Mouse (Mus musculus) intestine, embryonic 15.5 days (tissue): ENCODE data around the gene Nbeal2. TPM values are rescaled to one million over a fixed set of nuclear protein-coding genes. Genes with fewer than 3 reads are reported as not detected.

Experiments
- ATAC-seq: fragments of 200-750 bp; cut with Nextera tagmentation; 2 replicates; pipeline ENCODE4 v1.8.0; 2017; ENCODE audit warnings: moderate TSS enrichment, moderate library complexity
- H3K27ac ChIP-seq: fragments of 300-500 bp; sonication (generic); 2 replicates; pipeline ENCODE4 v1.5.1; 2015; ENCODE audit warnings: mild to moderate bottlenecking, inconsistent platforms
- H3K27me3 ChIP-seq: fragments of 300-500 bp; sonication (generic); replicated peaks from 2 replicates; pipeline ENCODE4 v1.6.1; 2015; ENCODE audit warnings: inconsistent platforms
- H3K36me3 ChIP-seq: fragments of 300-500 bp; sonication (generic); 2 replicates; pipeline ENCODE4 v1.6.1; 2015; ENCODE audit warnings: inconsistent platforms
- H3K4me1 ChIP-seq: fragments of 300-500 bp; sonication (generic); replicated peaks from 2 replicates; pipeline ENCODE4 v1.6.1; 2015; ENCODE audit warnings: inconsistent platforms
- H3K4me2 ChIP-seq: fragments of 300-500 bp; sonication (generic); replicated peaks from 2 replicates; pipeline ENCODE4 v1.6.1; 2015; ENCODE audit warnings: mild to moderate bottlenecking, inconsistent platforms
- H3K4me3 ChIP-seq: fragments of 300-500 bp; sonication (generic); replicated peaks from 2 replicates; pipeline ENCODE4 v1.5.1; 2015; ENCODE audit warnings: inconsistent platforms
- H3K9ac ChIP-seq: fragments of 300-500 bp; sonication (generic); 2 replicates; pipeline ENCODE4 v1.6.1; 2015; ENCODE audit warnings: inconsistent platforms
- H3K9me3 ChIP-seq: fragments of 300-500 bp; sonication (generic); 2 replicates; pipeline ENCODE4 v1.6.1; 2016; ENCODE audit warnings: inconsistent platforms
- WGBS: fragments of 180-500 bp; shearing (Covaris S2); methylation state at CpG from one replicate; pipeline ENCODE4 v1.1.7; 2015; 5-methylcytosine and 5-hydroxymethylcytosine counted together
- polyA plus RNA-seq: library from polyadenylated mRNA; unstranded; fragments of >200 nt; fragmentation: Nextera tagmentation; extraction: Ambion mirVana; gene quantifications from 2 replicates; pipeline ENCODE4 v1.2.1, GENCODE M21; 2015

The Nbeal2 gene
- polyA plus RNA-seq, 1 experiment from 2014 or later = 3.6 TPM

- H3K27ac ChIP-seq = no peak overlapping the region
- no peak overlapping the region for H3K4me3 ChIP-seq
- 76% methylated on average over 3 of the region's 3 CpGs for WGBS
- H3K9ac ChIP-seq = no peak overlapping the region
- no peak overlapping the region for H3K4me2 ChIP-seq
- no peaks in the 10 kb centered on the region for H3K27me3 ChIP-seq
- H3K36me3 ChIP-seq = peaks cover 46% of the 10 kb centered on the region
- no peaks in the 10 kb centered on the region for H3K9me3 ChIP-seq
- H3K4me1 ChIP-seq = no peaks in the 10 kb centered on the region
- no peak for ATAC-seq
Measured at GRCm38 (mm10) chr9:110617081-110617480, 36.9 kb downstream of the Nbeal2 start.

- peaks cover 33% of the 10 kb centered on the region for H3K36me3 ChIP-seq
- H3K27ac ChIP-seq = no peak overlapping the region
- 90% methylated on average over 3 of the region's 3 CpGs for WGBS
- no peak overlapping the region for H3K4me2 ChIP-seq
- no peak overlapping the region for H3K9ac ChIP-seq
- no peak overlapping the region for H3K4me3 ChIP-seq
- H3K27me3 ChIP-seq = no peaks in the 10 kb centered on the region
- H3K4me1 ChIP-seq = no peaks in the 10 kb centered on the region
- H3K9me3 ChIP-seq = no peaks in the 10 kb centered on the region
- no peak for ATAC-seq
Measured at GRCm38 (mm10) chr9:110611471-110611870, 42.5 kb downstream of the Nbeal2 start.

- WGBS = 79% methylated on average over 1 of the region's 1 CpGs
- peaks cover 6% of the 10 kb centered on the region; the same call in 1 of the 2 replicates for H3K36me3 ChIP-seq
- H3K4me1 ChIP-seq = no peaks in the 10 kb centered on the region
- no peak for ATAC-seq
- no peak overlapping the region for H3K9ac ChIP-seq
- no peak overlapping the region for H3K4me2 ChIP-seq
- no peak overlapping the region for H3K27ac ChIP-seq
- no peaks in the 10 kb centered on the region for H3K27me3 ChIP-seq
- H3K4me3 ChIP-seq = no peak overlapping the region
- no peaks in the 10 kb centered on the region for H3K9me3 ChIP-seq
Measured at GRCm38 (mm10) chr9:110583521-110583920, 70.4 kb downstream of the Nbeal2 start.

GRCm38 (mm10) chr9:110582161-110582560 is 71.8 kb downstream of the Nbeal2 start:
- no peak overlapping the region for H3K9ac ChIP-seq

More at GRCm38 (mm10) chr9:110582161-110582560, 71.8 kb downstream of the Nbeal2 start:
- no peak for ATAC-seq
- Histone ChIP-seq H3K4me3 (no peak overlapping the region), H3K27me3 (no peaks in the 10 kb centered on the region), H3K4me1 (no peaks in the 10 kb centered on the region), H3K9me3 (no peaks in the 10 kb centered on the region), H3K4me2 (no peak overlapping the region), H3K36me3 (0 out of 2 replicates have a peak, but pooled peaks cover 3% of the 10 kb centered on the region), H3K27ac (no peak overlapping the region)
- 89% methylated on average over 2 of the region's 2 CpGs for WGBS

Other genes starting within 250 kb of the Nbeal2 start
- gene Ptpn23, start 245.9 kb downstream of the Nbeal2 start, polyA plus RNA-seq = 12.2 and 15.6 TPM in 2 replicates
- gene Ngp, start 234.4 kb downstream of the Nbeal2 start, polyA plus RNA-seq = 5.3 and 10.7 TPM in 2 replicates
- gene Klhl18, start 177.5 kb downstream of the Nbeal2 start, polyA plus RNA-seq = 7.2 and 8.5 TPM in 2 replicates
- 0.72 and 0.79 TPM in 2 replicates for gene Kif9, start 177.2 kb downstream of the Nbeal2 start, polyA plus RNA-seq
- gene Setd2, start 121.6 kb downstream of the Nbeal2 start, polyA plus RNA-seq = 24.7 and 25.3 TPM in 2 replicates
- gene Nradd, start 29.7 kb downstream of the Nbeal2 start, polyA plus RNA-seq = 27.0 and 29.0 TPM in 2 replicates
- 162 and 166 TPM in 2 replicates for gene Ccdc12, start 2.3 kb upstream of the Nbeal2 start, polyA plus RNA-seq
- gene Myl3, start 87.7 kb upstream of the Nbeal2 start, polyA plus RNA-seq = 0.53 and 0.58 TPM in 2 replicates
- gene Pth1r, start 93.0 kb upstream of the Nbeal2 start, polyA plus RNA-seq = 21.6 and 23.6 TPM in 2 replicates
- not detected in 2 replicates for gene Prss42, start 144.0 kb upstream of the Nbeal2 start, polyA plus RNA-seq
- not detected in 2 replicates for gene Prss44, start 159.8 kb upstream of the Nbeal2 start, polyA plus RNA-seq
- not detected in 2 replicates for gene Prss43, start 172.5 kb upstream of the Nbeal2 start, polyA plus RNA-seq
- gene Prss45, start 180.4 kb upstream of the Nbeal2 start, polyA plus RNA-seq = not detected in 2 replicates
- not detected in 2 replicates for gene Prss46, start 190.3 kb upstream of the Nbeal2 start, polyA plus RNA-seq
- gene Prss50, start 203.8 kb upstream of the Nbeal2 start, polyA plus RNA-seq = 0.19 and 0.59 TPM in 2 replicates
- gene Als2cl, start 225.7 kb upstream of the Nbeal2 start, polyA plus RNA-seq = 6.1 and 6.5 TPM in 2 replicates
- gene Tmie, start 226.0 kb upstream of the Nbeal2 start, polyA plus RNA-seq = 2.1 and 2.5 TPM in 2 replicates